Mouse (Mus musculus) gastrocnemius, adult 2 months (tissue): ENCODE data around the gene Nrxn2. TPM values are rescaled to one million over a fixed set of nuclear protein-coding genes. Genes with fewer than 3 reads are reported as not detected.
A peak's percentile ranks its signal among the peaks of the same experiment; 100 is the strongest.

Source experiments
- DNase-seq: peaks from one replicate; pipeline ENCODE4 v3.0.0; 2022
- H3K27ac ChIP-seq: fragments of 200-600 bp; 2 replicates; pipeline ENCODE4 v1.8.1; 2022; ENCODE audit warnings: mild to moderate bottlenecking
- H3K4me3 ChIP-seq: fragments of 200-600 bp; 2 replicates; pipeline ENCODE4 v1.8.1; 2022; ENCODE audit warnings: mild to moderate bottlenecking, moderate library complexity
- CTCF ChIP-seq: fragments of 200-600 bp; IDR thresholded peaks from 2 replicates; pipeline ENCODE4 v1.8.1; 2022; ENCODE audit warnings: antibody characterized with exemption, mild to moderate bottlenecking, moderate library complexity
- intact Hi-C: fragments of 180-260 bp; cut with DNase I; formaldehyde crosslinking; loops from one replicate; pipeline ENCODE4 v1.15.1; 2025
- total RNA-seq, 2 experiments: library from RNA; stranded (reverse); gene quantifications; 2 replicates each; pipeline ENCODE4 v1.2.3; 2021

Nrxn2 gene
- total RNA-seq, 2 experiments from 2014 or later = 0.77 to 2.0 TPM

- peak overlapping the region; percentile 88 for H3K27ac ChIP-seq
- peak; percentile 82 for TF ChIP-seq CTCF
- DNase-seq = peak; percentile 88
- intact Hi-C loops = loop anchor here (1.0 to 5.0 kb wide), 2 partner anchors 34 to 50 kb away; partner anchors contain the start of gene Nrxn2
- peak overlapping the region; percentile 54 for H3K4me3 ChIP-seq
Observed at GRCm38 (mm10) chr19:6452030-6452494, 33.5 kb downstream of the Nrxn2 start.

- H3K4me3 ChIP-seq = no peak overlapping the region
- TF ChIP-seq CTCF = no peak
- DNase-seq = no peak
- peak overlapping the region; percentile 88 for H3K27ac ChIP-seq
- intact Hi-C loops = loop anchor here (1.0 to 5.0 kb wide), 2 partner anchors 34 to 50 kb away; partner anchors contain the start of gene Nrxn2
Observed at GRCm38 (mm10) chr19:6452672-6453310, 34.3 kb downstream of the Nrxn2 start.

GRCm38 (mm10) chr19:6453349-6453748 is 34.8 kb downstream of the Nrxn2 start:
- Histone ChIP-seq H3K4me3 (no peak overlapping the region), H3K27ac (peak overlapping the region; percentile 88; the same call in 1 of the 2 replicates)
- no peak for TF ChIP-seq CTCF
- DNase-seq = peak; percentile 87
- intact Hi-C loops = loop anchor here (5.0 kb wide), 1 partner anchor 51 kb away; no protein-coding TSS in a partner anchor

GRCm38 (mm10) chr19:6454041-6454720 is 35.6 kb downstream of the Nrxn2 start:
- no peak overlapping the region for H3K27ac ChIP-seq
- intact Hi-C loops = loop anchor here (5.0 kb wide), 1 partner anchor 52 kb away; no protein-coding TSS in a partner anchor
- no peak for DNase-seq
- TF ChIP-seq CTCF = no peak
- no peak overlapping the region for H3K4me3 ChIP-seq

- no peak for TF ChIP-seq CTCF
- H3K4me3 ChIP-seq = no peak overlapping the region
- no peak overlapping the region for H3K27ac ChIP-seq
- DNase-seq = no peak
- intact Hi-C loops = no loop called here
Observed at GRCm38 (mm10) chr19:6459504-6459903, 41.0 kb downstream of the Nrxn2 start.

- intact Hi-C loops = no loop called here
- Histone ChIP-seq H3K4me3 (no peak overlapping the region), H3K27ac (no peak overlapping the region)
- no peak for DNase-seq
- no peak for TF ChIP-seq CTCF
Observed at GRCm38 (mm10) chr19:6462841-6463240, 44.3 kb downstream of the Nrxn2 start.

GRCm38 (mm10) chr19:6464306-6465071 is 46.0 kb downstream of the Nrxn2 start:
- Histone ChIP-seq H3K27ac (no peak overlapping the region), H3K4me3 (no peak overlapping the region)
- DNase-seq = no peak
- TF ChIP-seq CTCF = no peak; the same call in 1 of the 2 replicates
- intact Hi-C loops = no loop called here

GRCm38 (mm10) chr19:6465090-6465489 is 46.6 kb downstream of the Nrxn2 start:
- no peak for DNase-seq
- H3K27ac ChIP-seq = no peak overlapping the region
- H3K4me3 ChIP-seq = no peak overlapping the region
- no peak for TF ChIP-seq CTCF
- intact Hi-C loops = no loop called here

GRCm38 (mm10) chr19:6466945-6467344 is 48.4 kb downstream of the Nrxn2 start:
- no peak for DNase-seq
- Histone ChIP-seq H3K4me3 (no peak overlapping the region), H3K27ac (no peak overlapping the region)
- TF ChIP-seq CTCF = no peak
- intact Hi-C loops = no loop called here

GRCm38 (mm10) chr19:6467374-6467979 is 48.9 kb downstream of the Nrxn2 start:
- no peak overlapping the region for H3K4me3 ChIP-seq
- no peak for DNase-seq
- H3K27ac ChIP-seq = no peak overlapping the region
- TF ChIP-seq CTCF = no peak
- intact Hi-C loops = no loop called here

- Histone ChIP-seq H3K27ac (no peak overlapping the region), H3K4me3 (no peak overlapping the region)
- TF ChIP-seq CTCF = no peak
- intact Hi-C loops = no loop called here
- no peak for DNase-seq
Observed at GRCm38 (mm10) chr19:6471630-6472029, 53.1 kb downstream of the Nrxn2 start.

- intact Hi-C loops = no loop called here
- Histone ChIP-seq H3K4me3 (no peak overlapping the region), H3K27ac (no peak overlapping the region)
- no peak for DNase-seq
- TF ChIP-seq CTCF = no peak
Observed at GRCm38 (mm10) chr19:6472821-6473220, 54.3 kb downstream of the Nrxn2 start.

- no peak for TF ChIP-seq CTCF
- no peak for DNase-seq
- intact Hi-C loops = no loop called here
- Histone ChIP-seq H3K27ac (peak overlapping the region; percentile 43), H3K4me3 (no peak overlapping the region)
Observed at GRCm38 (mm10) chr19:6474706-6475105, 56.2 kb downstream of the Nrxn2 start.
